Mouse (Mus musculus): ENCODE measurements around the gene S100a8.

Gene S100a8

GRCm38 (mm10) chr3:90678656-90679055 is 9.9 kb downstream of the S100a8 start:
- no peak for DNase-seq (ENCODE audit: low spot score in 2 of 2)

GRCm38 (mm10) chr3:90683929-90684328 is 15.2 kb downstream of the S100a8 start:
- DNase-seq (ENCODE audit: low spot score in 2 of 2): no peak

GRCm38 (mm10) chr3:90686835-90687234 is 18.1 kb downstream of the S100a8 start:
- no peak for DNase-seq (ENCODE audit: low spot score in 2 of 2)

- DNase-seq (ENCODE audit: low spot score in 2 of 2): no peak
These were observed 24.7 kb downstream of the S100a8 start for GRCm38 (mm10) chr3:90693496-90693895.

- DNase-seq (ENCODE audit: low spot score in 2 of 2): no peak
These were observed 26.8 kb downstream of the S100a8 start, which contains the start of gene S100a9 for GRCm38 (mm10) chr3:90695613-90696012. TSS of gene S100a9 (minus strand) at chr3:90695721.

- DNase-seq (ENCODE audit: low spot score in 2 of 2): no peak
These were observed 33.5 kb downstream of the S100a8 start for GRCm38 (mm10) chr3:90702244-90702643.

- DNase-seq (ENCODE audit: low spot score in 2 of 2): no peak
These were observed 39.9 kb downstream of the S100a8 start for GRCm38 (mm10) chr3:90708523-90709202.

- peak; percentile 58 to 70 for DNase-seq (ENCODE audit: low spot score in 2 of 2)
These were observed 41.0 kb downstream of the S100a8 start for GRCm38 (mm10) chr3:90709591-90710460.
